Mouse (Mus musculus) embryonic facial prominence, embryonic 14.5 days (tissue): ENCODE data around the gene Sltm. TPM values are rescaled to one million over a fixed set of nuclear protein-coding genes. Genes with fewer than 3 reads are reported as not detected.

Source experiments
- polyA plus RNA-seq: library from polyadenylated mRNA; unstranded; fragments of >200 nt; fragmentation: Nextera tagmentation; extraction: Ambion mirVana; gene quantifications from 2 replicates; pipeline ENCODE4 v1.2.1, GENCODE M21; 2014

The Sltm gene
- polyA plus RNA-seq, 1 experiment from 2014 or later, result 41.5 TPM

Other genes starting within 250 kb of the Sltm start
- 123 and 153 TPM in 2 replicates for gene Ccnb2, start 121.2 kb upstream of the Sltm start, polyA plus RNA-seq
- gene Rnf111, start 39.0 kb upstream of the Sltm start, polyA plus RNA-seq, result 24.6 and 25.7 TPM in 2 replicates
- 0.49 and 0.62 TPM in 2 replicates for gene Gm10642, start 113.5 kb downstream of the Sltm start, polyA plus RNA-seq
- 15.3 and 15.5 TPM in 2 replicates for gene Mindy2, start 114.4 kb downstream of the Sltm start, polyA plus RNA-seq
- gene Adam10, start 136.2 kb downstream of the Sltm start, polyA plus RNA-seq, result 63.5 and 67.7 TPM in 2 replicates